Mouse (Mus musculus): Measurements from ENCODE around the gene Pik3r5. TPM values are rescaled to one million over a fixed set of nuclear protein-coding genes. Genes with fewer than 3 reads are reported as not detected.

The Pik3r5 gene
- polyA plus RNA-seq, 1 experiment = 9.5 TPM

GRCm38 (mm10) chr11:68472162-68472849 lies 40.4 kb downstream of the Pik3r5 start:
- Histone ChIP-seq H3K4me1 (no peaks in the 10 kb centered on the region), H3K36me3 (replicated peaks; ENCODE audit: low read length) (no peaks in the 10 kb centered on the region), H3K4me3 (replicated peaks) (no peak overlapping the region), H3K9me3 (no peaks in the 10 kb centered on the region), H3K27me3 (replicated peaks) (peaks cover 38% of the 10 kb centered on the region)
- TF ChIP-seq FLI1 (IDR thresholded peaks at IDR 0.05; ENCODE audit: low read length) = no peak

DNA sequence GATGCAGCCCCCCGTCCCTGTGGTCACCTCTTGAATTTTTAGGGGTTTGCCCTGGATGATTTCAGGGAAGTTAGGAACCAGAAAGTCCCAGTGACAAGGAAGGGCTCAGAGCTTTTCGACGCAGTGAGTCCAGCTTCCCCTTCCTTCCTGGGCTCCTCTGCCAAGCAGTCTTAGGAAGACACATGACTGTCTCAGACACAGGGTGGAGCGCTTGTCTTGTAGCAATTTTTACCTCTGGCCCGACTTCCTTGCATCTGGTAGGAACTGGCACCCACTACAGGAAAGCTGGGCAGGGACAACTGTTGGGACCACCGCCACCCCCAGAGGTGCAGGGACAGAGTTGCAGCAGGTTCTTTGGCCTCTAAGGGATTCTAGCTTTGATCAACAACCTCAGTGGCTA lies 42.7 kb downstream of the Pik3r5 start:
- TF ChIP-seq GATA1 (IDR thresholded peaks at IDR 0.05; ENCODE audit: borderline replicate concordance, low read length) (no peak), FLI1 (IDR thresholded peaks at IDR 0.05; ENCODE audit: low read length) (no peak)
- H3K36me3 ChIP-seq (replicated peaks; ENCODE audit: low read length) = no peaks in the 10 kb centered on the region
- H3K4me1 ChIP-seq = no peaks in the 10 kb centered on the region

GRCm38 (mm10) chr11:68475676-68476075 lies 43.8 kb downstream of the Pik3r5 start:
- peaks cover 4% of the 10 kb centered on the region for H3K9me3 ChIP-seq
- no peaks in the 10 kb centered on the region for H3K36me3 ChIP-seq (replicated peaks; ENCODE audit: low read length)
- TF ChIP-seq FLI1 (IDR thresholded peaks at IDR 0.05; ENCODE audit: low read length) (no peak), GATA1 (IDR thresholded peaks at IDR 0.05; ENCODE audit: borderline replicate concordance, low read length) (no peak)
- H3K4me1 ChIP-seq = no peaks in the 10 kb centered on the region
- no peak overlapping the region for H3K4me3 ChIP-seq (replicated peaks)
- peaks cover 27% of the 10 kb centered on the region for H3K27me3 ChIP-seq (replicated peaks)

More for the DNA sequence above, 42.7 kb downstream of the Pik3r5 start:
- no peak overlapping the region for H3K4me3 ChIP-seq (replicated peaks)
- H3K27me3 ChIP-seq (replicated peaks) = peaks cover 35% of the 10 kb centered on the region
- H3K9me3 ChIP-seq = no peaks in the 10 kb centered on the region

DNA sequence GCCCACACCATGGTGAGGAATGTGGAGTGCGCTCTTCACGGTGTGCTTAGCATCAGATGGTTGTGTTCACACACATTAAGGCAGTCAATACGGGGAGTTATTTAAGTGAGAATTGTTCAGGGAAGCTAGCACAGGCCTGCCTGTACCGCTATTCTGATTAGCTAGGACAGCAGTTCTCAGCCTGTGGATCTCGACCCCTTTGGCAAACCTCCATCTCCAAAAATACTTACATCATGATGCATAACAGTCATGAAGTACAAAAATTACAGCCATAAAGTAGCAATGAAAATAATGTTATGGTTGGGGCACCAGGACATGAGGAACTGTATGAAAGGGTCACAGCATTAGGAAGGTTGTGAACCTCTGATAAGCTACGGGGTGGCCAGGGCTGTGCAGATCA lies 45.7 kb downstream of the Pik3r5 start:
- Histone ChIP-seq H3K9me3 (peaks cover 4% of the 10 kb centered on the region), H3K27me3 (replicated peaks) (peaks cover 25% of the 10 kb centered on the region), H3K4me3 (replicated peaks) (no peak overlapping the region), H3K36me3 (replicated peaks; ENCODE audit: low read length) (no peaks in the 10 kb centered on the region), H3K4me1 (no peaks in the 10 kb centered on the region)
- TF ChIP-seq FLI1 (IDR thresholded peaks at IDR 0.05; ENCODE audit: low read length) (no peak), GATA1 (IDR thresholded peaks at IDR 0.05; ENCODE audit: borderline replicate concordance, low read length) (no peak)

DNA sequence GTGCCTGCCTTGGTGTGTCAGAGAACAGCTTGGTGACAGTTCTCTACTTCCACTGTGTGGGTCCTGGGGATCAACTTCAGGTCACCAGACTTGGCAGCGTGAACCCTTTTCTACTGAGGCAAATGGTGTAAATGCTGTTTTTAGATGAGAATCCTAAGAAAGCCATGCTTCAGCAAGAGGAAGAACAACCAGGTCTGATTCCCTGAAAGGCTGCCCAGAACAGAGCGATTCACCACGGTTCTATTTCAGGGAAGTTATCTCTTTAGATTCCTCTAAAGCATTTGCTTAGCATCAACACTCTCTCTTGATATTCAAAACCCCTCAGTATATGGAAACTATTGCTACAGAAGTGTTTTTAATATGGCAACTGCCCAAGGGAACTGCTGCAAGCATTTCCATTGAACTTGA lies 46.7 kb downstream of the Pik3r5 start:
- Histone ChIP-seq H3K36me3 (replicated peaks; ENCODE audit: low read length) (no peaks in the 10 kb centered on the region), H3K9me3 (peaks cover 4% of the 10 kb centered on the region), H3K27me3 (replicated peaks) (peaks cover 20% of the 10 kb centered on the region), H3K4me3 (replicated peaks) (no peak overlapping the region), H3K4me1 (peaks cover 4% of the 10 kb centered on the region)
- TF ChIP-seq FLI1 (IDR thresholded peaks at IDR 0.05; ENCODE audit: low read length) (no peak), GATA1 (IDR thresholded peaks at IDR 0.05; ENCODE audit: borderline replicate concordance, low read length) (no peak)

- peaks cover 4% of the 10 kb centered on the region for H3K4me1 ChIP-seq
- TF ChIP-seq GATA1 (IDR thresholded peaks at IDR 0.05; ENCODE audit: borderline replicate concordance, low read length) (no peak), FLI1 (IDR thresholded peaks at IDR 0.05; ENCODE audit: low read length) (no peak)
- H3K9me3 ChIP-seq = peaks cover 4% of the 10 kb centered on the region
- no peaks in the 10 kb centered on the region for H3K36me3 ChIP-seq (replicated peaks; ENCODE audit: low read length)
- no peak overlapping the region for H3K4me3 ChIP-seq (replicated peaks)
- peaks cover 22% of the 10 kb centered on the region for H3K27me3 ChIP-seq (replicated peaks)
Observed at GRCm38 (mm10) chr11:68480660-68481059, 48.7 kb downstream of the Pik3r5 start.

- Histone ChIP-seq H3K4me1 (peaks cover 4% of the 10 kb centered on the region), H3K4me3 (replicated peaks) (no peak overlapping the region), H3K9me3 (peaks cover 4% of the 10 kb centered on the region), H3K27me3 (replicated peaks) (peaks cover 28% of the 10 kb centered on the region), H3K36me3 (replicated peaks; ENCODE audit: low read length) (no peaks in the 10 kb centered on the region)
- no peak for TF ChIP-seq FLI1 (IDR thresholded peaks at IDR 0.05; ENCODE audit: low read length)
- no peak for TF ChIP-seq GATA1 (IDR thresholded peaks at IDR 0.05; ENCODE audit: borderline replicate concordance, low read length)
Observed at GRCm38 (mm10) chr11:68482001-68482400, 50.1 kb downstream of the Pik3r5 start.

- TF ChIP-seq GATA1 (IDR thresholded peaks at IDR 0.05; ENCODE audit: borderline replicate concordance, low read length) (no peak), FLI1 (IDR thresholded peaks at IDR 0.05; ENCODE audit: low read length) (no peak)
- Histone ChIP-seq H3K4me3 (replicated peaks) (peak overlapping the region; percentile 46), H3K9me3 (peaks cover 4% of the 10 kb centered on the region), H3K27me3 (replicated peaks) (peaks cover 23% of the 10 kb centered on the region), H3K4me1 (peaks cover 4% of the 10 kb centered on the region), H3K36me3 (replicated peaks; ENCODE audit: low read length) (no peaks in the 10 kb centered on the region)
Observed at GRCm38 (mm10) chr11:68483213-68483612, 51.3 kb downstream of the Pik3r5 start.

- Histone ChIP-seq H3K4me3 (replicated peaks) (no peak overlapping the region), H3K9me3 (peaks cover 4% of the 10 kb centered on the region), H3K36me3 (replicated peaks; ENCODE audit: low read length) (no peaks in the 10 kb centered on the region), H3K4me1 (peaks cover 4% of the 10 kb centered on the region), H3K27me3 (replicated peaks) (peaks cover 23% of the 10 kb centered on the region)
- TF ChIP-seq FLI1 (IDR thresholded peaks at IDR 0.05; ENCODE audit: low read length) (no peak), GATA1 (IDR thresholded peaks at IDR 0.05; ENCODE audit: borderline replicate concordance, low read length) (no peak)
Observed at GRCm38 (mm10) chr11:68484431-68484830, 52.5 kb downstream of the Pik3r5 start.

- TF ChIP-seq FLI1 (IDR thresholded peaks at IDR 0.05; ENCODE audit: low read length) = no peak
- TF ChIP-seq GATA1 (IDR thresholded peaks at IDR 0.05; ENCODE audit: borderline replicate concordance, low read length) = no peak
- H3K36me3 ChIP-seq (replicated peaks; ENCODE audit: low read length) = no peaks in the 10 kb centered on the region
- no peak overlapping the region for H3K4me3 ChIP-seq (replicated peaks)
- H3K9me3 ChIP-seq = peaks cover 3% of the 10 kb centered on the region
- peaks cover 26% of the 10 kb centered on the region for H3K27me3 ChIP-seq (replicated peaks)
- peaks cover 4% of the 10 kb centered on the region for H3K4me1 ChIP-seq
Observed at GRCm38 (mm10) chr11:68485206-68485942, 53.5 kb downstream of the Pik3r5 start.
